Mouse (Mus musculus): ENCODE measurements around the gene Foxb1.

DNA sequence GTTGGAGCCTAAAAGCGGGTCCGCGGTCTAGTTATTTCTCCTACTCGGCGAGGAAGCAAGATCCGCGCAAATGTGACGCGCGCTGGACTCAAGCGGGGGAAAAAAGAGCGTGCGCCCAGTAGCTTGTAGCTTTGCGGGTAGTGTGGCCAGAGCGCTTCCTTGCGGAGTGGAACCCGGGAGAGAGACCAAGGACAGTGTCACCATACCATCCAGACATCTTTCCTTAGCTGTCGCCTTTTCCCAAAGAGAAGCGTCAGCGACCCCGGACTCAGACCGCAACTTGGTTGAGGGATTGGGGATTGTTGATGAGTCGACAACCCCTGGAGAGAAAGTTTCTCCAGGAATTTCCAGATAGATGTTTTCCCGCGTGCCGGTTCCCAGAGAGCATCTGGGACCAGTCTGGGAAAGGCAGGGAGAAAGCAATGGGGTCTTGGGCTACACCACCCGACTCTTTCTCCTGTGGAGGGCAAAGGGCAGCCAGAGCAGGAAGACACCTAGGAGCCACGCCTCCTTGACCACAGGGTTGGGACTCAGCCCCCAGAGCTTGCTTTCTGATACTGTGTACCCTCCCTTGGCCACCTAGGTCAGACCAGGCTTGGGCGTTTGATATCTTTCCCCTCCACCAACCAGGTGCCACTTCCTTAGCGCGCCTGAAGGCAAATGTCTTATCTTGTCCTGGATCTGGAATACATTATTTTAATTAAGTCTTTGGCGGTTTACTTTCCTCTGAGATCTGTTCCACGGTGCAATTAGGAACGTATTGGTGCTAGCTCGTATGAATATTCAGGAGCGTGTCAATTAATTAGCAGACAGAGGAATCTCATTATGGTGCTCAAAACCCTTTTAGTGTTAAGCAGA lies 8.6 kb upstream of the Foxb1 start:
- TF ChIP-seq CTCF (IDR thresholded peaks at IDR 0.05; ENCODE audit: low read depth, low read length) (no peak), TAL1 (conservative IDR thresholded peaks at IDR 0.05; ENCODE audit: low read depth, low read length) (no peak), GATA1 (IDR thresholded peaks at IDR 0.05; ENCODE audit: borderline replicate concordance, low read length) (no peak), POLR2AphosphoS5 (IDR thresholded peaks at IDR 0.05; ENCODE audit: insufficient replicate concordance, low read depth, low read length) (no peak), GATA2 (IDR thresholded peaks at IDR 0.05; ENCODE audit: borderline replicate concordance, low read depth, low read length) (no peak)

Measured in G1E (cell line).